Mouse (Mus musculus) erythroid progenitor cell, adult 5-6 weeks (primary cell): Measurements from ENCODE around the gene Fam205a3. TPM values are rescaled to one million over a fixed set of nuclear protein-coding genes. Genes with fewer than 3 reads are reported as not detected.
"Not testable (repeated sequence)": the region's sequence is repeated elsewhere in the genome, so short reads cannot be mapped to it uniquely, and the experiment has no call there.

Source experiments
- ATAC-seq: replicated peaks from 2 replicates; pipeline ENCODE4 v1.8.0; 2016; ENCODE audit warnings: moderate number of reproducible peaks, mild to moderate bottlenecking, moderate TSS enrichment, inconsistent platforms; ENCODE audit not compliant: poor library complexity, low FRiP score, severe bottlenecking
- total RNA-seq, 2 experiments: library from RNA; stranded (forward) in 1 of 2; stranded (reverse) in 1 of 2; fragments of 150-400 nt in 1 of 2; fragments of 186-747, 209-891 nt in 1 of 2; gene quantifications; 2 replicates each; pipeline versions ENCODE4 v1.2.3 to v1.2.4; 2015 to 2017; ENCODE audit warnings: low replicate concordance in 2 of 2

Gene Fam205a3
- total RNA-seq (2015; ENCODE audit: low replicate concordance) (not detected in 2 replicates), total RNA-seq (2017; ENCODE audit: low replicate concordance) (0.23 and 0.39 TPM in 2 replicates)

- not testable (repeated sequence) for ATAC-seq
Measured at GRCm38 (mm10) chr4:42318034-42318433, at the start of gene Fam205a3. Gene Fam205a3 (plus strand): TSS chr4:42318334.

DNA sequence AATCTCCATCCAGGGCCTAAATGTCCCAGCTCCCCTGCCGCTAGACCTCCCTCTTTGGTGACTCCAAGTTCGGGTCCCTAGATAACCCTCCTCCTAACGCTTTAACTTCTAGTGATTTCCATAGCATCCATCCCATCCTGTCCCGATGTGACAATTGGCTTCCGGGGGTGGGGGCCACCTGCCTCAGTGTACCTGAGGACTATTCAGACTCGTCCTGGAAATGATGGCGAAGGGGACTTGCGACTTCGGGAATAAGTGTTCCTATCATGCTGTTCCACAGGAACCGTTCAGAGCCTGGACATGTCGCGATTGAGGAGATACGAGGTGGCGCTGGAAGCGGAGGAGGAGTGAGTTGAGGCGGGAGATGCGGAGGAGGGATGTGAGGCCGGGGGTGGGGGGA, 24.2 kb upstream of the Fam205a3 start, which contains the start of gene Gm21953:
Gm21953 (plus strand) TSS at position 301 of the 400 bp plus-strand sequence.
- ATAC-seq, result not testable (repeated sequence)

Other genes starting within 250 kb of the Fam205a3 start
- not detected in 2 replicates for gene Gm3893, start 227.1 kb upstream of the Fam205a3 start, total RNA-seq (2015; ENCODE audit: low replicate concordance)
- gene Gm3893, start 227.1 kb upstream of the Fam205a3 start, total RNA-seq (2017; ENCODE audit: low replicate concordance), result not detected in 2 replicates
- not detected in 2 replicates for gene Gm13304, start 203.5 kb upstream of the Fam205a3 start, total RNA-seq (2015; ENCODE audit: low replicate concordance)
- not detected in 2 replicates for gene Gm13304, start 203.5 kb upstream of the Fam205a3 start, total RNA-seq (2017; ENCODE audit: low replicate concordance)
- not detected in 2 replicates for gene Gm13306, start 164.9 kb upstream of the Fam205a3 start, total RNA-seq (2015; ENCODE audit: low replicate concordance)
- gene Gm13306, start 164.9 kb upstream of the Fam205a3 start, total RNA-seq (2017; ENCODE audit: low replicate concordance), result not detected in 2 replicates
- not detected in 2 replicates for gene Gm13305, start 149.7 kb upstream of the Fam205a3 start, total RNA-seq (2015; ENCODE audit: low replicate concordance)
- gene Gm13305, start 149.7 kb upstream of the Fam205a3 start, total RNA-seq (2017; ENCODE audit: low replicate concordance), result not detected in 2 replicates
- gene Gm10600, start 77.7 kb upstream of the Fam205a3 start, total RNA-seq (2015; ENCODE audit: low replicate concordance), result not detected in 2 replicates
- not detected in 2 replicates for gene Gm10600, start 77.7 kb upstream of the Fam205a3 start, total RNA-seq (2017; ENCODE audit: low replicate concordance)
- not detected in 2 replicates for gene Ccl21b, start 62.6 kb upstream of the Fam205a3 start, total RNA-seq (2015; ENCODE audit: low replicate concordance)
- not detected in 2 replicates for gene Ccl21b, start 62.6 kb upstream of the Fam205a3 start, total RNA-seq (2017; ENCODE audit: low replicate concordance)
- gene Gm21953, start 24.1 kb upstream of the Fam205a3 start, total RNA-seq (2015; ENCODE audit: low replicate concordance), result not detected in 2 replicates
- gene Gm21953, start 24.1 kb upstream of the Fam205a3 start, total RNA-seq (2017; ENCODE audit: low replicate concordance), result not detected in 2 replicates
- not detected in 2 replicates for gene Gm21586, start 121.0 kb downstream of the Fam205a3 start, total RNA-seq (2015; ENCODE audit: low replicate concordance)
- not detected in 2 replicates for gene Gm21586, start 121.0 kb downstream of the Fam205a3 start, total RNA-seq (2017; ENCODE audit: low replicate concordance)
- 1.1 and 1.3 TPM in 2 replicates for gene Gm2163, start 148.4 kb downstream of the Fam205a3 start, total RNA-seq (2015; ENCODE audit: low replicate concordance)
- gene Gm2163, start 148.4 kb downstream of the Fam205a3 start, total RNA-seq (2017; ENCODE audit: low replicate concordance), result 0.51 TPM in 1 of 2 replicates, not detected in the other
- not detected in 2 replicates for gene Fam205a2, start 209.8 kb downstream of the Fam205a3 start, total RNA-seq (2015; ENCODE audit: low replicate concordance)
- 0.23 and 0.39 TPM in 2 replicates for gene Fam205a2, start 209.8 kb downstream of the Fam205a3 start, total RNA-seq (2017; ENCODE audit: low replicate concordance)